Mouse (Mus musculus): ENCODE measurements around the gene Arfrp1. TPM values are rescaled to one million over a fixed set of nuclear protein-coding genes. Genes with fewer than 3 reads are reported as not detected.
A peak's percentile ranks its signal among the peaks of the same experiment; 100 is the strongest.

The Arfrp1 gene
- polyA plus RNA-seq, 1 experiment from 2014 or later, result 19.4 TPM

- no peak overlapping the region for H3K4me2 ChIP-seq (ENCODE audit: low read depth, low read length)
- WGBS (ENCODE audit: insufficient replicate concordance), result 80% methylated on average over 5 of the region's 5 CpGs
- H3K27me3 ChIP-seq (ENCODE audit: insufficient read depth, low read length), result no peaks in the 10 kb centered on the region
- DNase-seq (no peak), ATAC-seq (no peak)
- H3K4me1 ChIP-seq (ENCODE audit: insufficient read depth), result no peaks in the 10 kb centered on the region
- H3K4me3 ChIP-seq (ENCODE audit: low read depth, low read length), result no peak overlapping the region
- no peak overlapping the region for H3K9ac ChIP-seq (replicated peaks)
- H3K27ac ChIP-seq (ENCODE audit: low read depth), result no peak overlapping the region
- H3K36me3 ChIP-seq (replicated peaks; ENCODE audit: insufficient read depth, low read length), result peaks cover 34% of the 10 kb centered on the region
- H3K9me3 ChIP-seq (ENCODE audit: low read length), result no peaks in the 10 kb centered on the region
- TF ChIP-seq CTCF (IDR thresholded peaks at IDR 0.05; ENCODE audit: low read depth) (no peak), EP300 (IDR thresholded peaks at IDR 0.05; ENCODE audit: low read depth) (no peak)
Observed at GRCm38 (mm10) chr2:181380251-181380650, 15.0 kb upstream of the Arfrp1 start.

GRCm38 (mm10) chr2:181379778-181380177 is 14.6 kb upstream of the Arfrp1 start, which contains the start of gene Lime1:
Gene Lime1 (plus strand): TSS chr2:181380078.
- Histone ChIP-seq H3K27ac (ENCODE audit: low read depth) (no peak within 1 kb of the TSS), H3K4me2 (ENCODE audit: low read depth, low read length) (no peak within 1 kb of the TSS), H3K9me3 (ENCODE audit: low read length) (no peaks in the 10 kb centered on the region), H3K36me3 (replicated peaks; ENCODE audit: insufficient read depth, low read length) (peaks cover 31% of the 10 kb centered on the region), H3K27me3 (ENCODE audit: insufficient read depth, low read length) (no peaks in the 10 kb centered on the region), H3K4me3 (ENCODE audit: low read depth, low read length) (no peak within 1 kb of the TSS), H3K9ac (replicated peaks) (no peak within 1 kb of the TSS), H3K4me1 (ENCODE audit: insufficient read depth) (no peaks in the 10 kb centered on the region)
- 90% methylated on average over 12 of the region's 12 CpGs for WGBS (ENCODE audit: insufficient replicate concordance)
- TF ChIP-seq CTCF (IDR thresholded peaks at IDR 0.05; ENCODE audit: low read depth) (no peak), EP300 (IDR thresholded peaks at IDR 0.05; ENCODE audit: low read depth) (no peak)
- DNase-seq (no peak), ATAC-seq (no peak)

- DNase-seq, result no peak
- H3K9ac ChIP-seq (replicated peaks), result no peak overlapping the region
- H3K27ac ChIP-seq (ENCODE audit: low read depth), result no peak overlapping the region
- TF ChIP-seq CTCF (IDR thresholded peaks at IDR 0.05; ENCODE audit: low read depth), result no peak
- no peak for TF ChIP-seq EP300 (IDR thresholded peaks at IDR 0.05; ENCODE audit: low read depth)
- H3K4me1 ChIP-seq (ENCODE audit: insufficient read depth), result no peaks in the 10 kb centered on the region
- H3K9me3 ChIP-seq (ENCODE audit: low read length), result no peaks in the 10 kb centered on the region
- no peak overlapping the region for H3K4me2 ChIP-seq (ENCODE audit: low read depth, low read length)
- ATAC-seq, result no peak
- H3K36me3 ChIP-seq (replicated peaks; ENCODE audit: insufficient read depth, low read length), result peaks cover 30% of the 10 kb centered on the region
- whole genome bisulfite sequencing (ENCODE audit: insufficient replicate concordance), result 81% methylated on average over 5 of the region's 5 CpGs
- H3K4me3 ChIP-seq (ENCODE audit: low read depth, low read length), result no peak overlapping the region
- H3K27me3 ChIP-seq (ENCODE audit: insufficient read depth, low read length), result no peaks in the 10 kb centered on the region
Observed at GRCm38 (mm10) chr2:181378701-181379100, 13.5 kb upstream of the Arfrp1 start.

- DNase-seq (no peak), ATAC-seq (no peak)
- no peak overlapping the region for H3K4me2 ChIP-seq (ENCODE audit: low read depth, low read length)
- no peak overlapping the region for H3K4me3 ChIP-seq (ENCODE audit: low read depth, low read length)
- no peaks in the 10 kb centered on the region for H3K27me3 ChIP-seq (ENCODE audit: insufficient read depth, low read length)
- 47% methylated on average over 2 of the region's 2 CpGs for WGBS (ENCODE audit: insufficient replicate concordance)
- no peak overlapping the region for H3K27ac ChIP-seq (ENCODE audit: low read depth)
- H3K9me3 ChIP-seq (ENCODE audit: low read length), result no peaks in the 10 kb centered on the region
- no peak overlapping the region for H3K9ac ChIP-seq (replicated peaks)
- H3K4me1 ChIP-seq (ENCODE audit: insufficient read depth), result no peaks in the 10 kb centered on the region
- H3K36me3 ChIP-seq (replicated peaks; ENCODE audit: insufficient read depth, low read length), result peaks cover 21% of the 10 kb centered on the region
- TF ChIP-seq CTCF (IDR thresholded peaks at IDR 0.05; ENCODE audit: low read depth) (no peak), EP300 (IDR thresholded peaks at IDR 0.05; ENCODE audit: low read depth) (no peak)
Observed at GRCm38 (mm10) chr2:181377230-181377629, 12.0 kb upstream of the Arfrp1 start.

- DNase-seq, result no peak
- Histone ChIP-seq H3K4me2 (ENCODE audit: low read depth, low read length) (no peak overlapping the region), H3K9me3 (ENCODE audit: low read length) (no peaks in the 10 kb centered on the region), H3K36me3 (replicated peaks; ENCODE audit: insufficient read depth, low read length) (peaks cover 17% of the 10 kb centered on the region), H3K27me3 (ENCODE audit: insufficient read depth, low read length) (no peaks in the 10 kb centered on the region), H3K4me1 (ENCODE audit: insufficient read depth) (no peaks in the 10 kb centered on the region), H3K4me3 (ENCODE audit: low read depth, low read length) (no peak overlapping the region), H3K9ac (replicated peaks) (no peak overlapping the region), H3K27ac (ENCODE audit: low read depth) (no peak overlapping the region)
- TF ChIP-seq EP300 (IDR thresholded peaks at IDR 0.05; ENCODE audit: low read depth) (no peak), CTCF (IDR thresholded peaks at IDR 0.05; ENCODE audit: low read depth) (peak; percentile 71)
- WGBS (ENCODE audit: insufficient replicate concordance), result 82% methylated on average over 2 of the region's 2 CpGs
- ATAC-seq, result no peak
Observed at GRCm38 (mm10) chr2:181375787-181376186, 10.6 kb upstream of the Arfrp1 start.

- DNase-seq, result no peak
- Histone ChIP-seq H3K27me3 (ENCODE audit: insufficient read depth, low read length) (no peaks in the 10 kb centered on the region), H3K4me2 (ENCODE audit: low read depth, low read length) (no peak overlapping the region), H3K36me3 (replicated peaks; ENCODE audit: insufficient read depth, low read length) (peaks cover 11% of the 10 kb centered on the region; the same call in 1 of the 2 replicates), H3K4me1 (ENCODE audit: insufficient read depth) (peaks cover 14% of the 10 kb centered on the region), H3K9ac (replicated peaks) (no peak overlapping the region), H3K27ac (ENCODE audit: low read depth) (no peak overlapping the region), H3K4me3 (ENCODE audit: low read depth, low read length) (no peak overlapping the region), H3K9me3 (ENCODE audit: low read length) (no peaks in the 10 kb centered on the region)
- no peak for ATAC-seq
- TF ChIP-seq CTCF (IDR thresholded peaks at IDR 0.05; ENCODE audit: low read depth) (peak; percentile 18; the same call in 1 of the 2 replicates), EP300 (IDR thresholded peaks at IDR 0.05; ENCODE audit: low read depth) (no peak)
- 88% methylated on average over 5 of the region's 5 CpGs for WGBS (ENCODE audit: insufficient replicate concordance)
Observed at GRCm38 (mm10) chr2:181370001-181370400, 4.8 kb upstream of the Arfrp1 start.

GRCm38 (mm10) chr2:181365655-181366075 is 461 bp upstream of the Arfrp1 start:
- TF ChIP-seq CTCF (IDR thresholded peaks at IDR 0.05; ENCODE audit: low read depth), result no peak
- TF ChIP-seq EP300 (IDR thresholded peaks at IDR 0.05; ENCODE audit: low read depth), result no peak
- DNase-seq, result peak; percentile 50
- Histone ChIP-seq H3K27ac (ENCODE audit: low read depth) (peak overlapping the region; percentile 93), H3K9me3 (ENCODE audit: low read length) (no peaks in the 10 kb centered on the region), H3K36me3 (replicated peaks; ENCODE audit: insufficient read depth, low read length) (peaks cover 30% of the 10 kb centered on the region), H3K4me3 (ENCODE audit: low read depth, low read length) (peak overlapping the region; percentile 82), H3K4me1 (ENCODE audit: insufficient read depth) (peaks cover 19% of the 10 kb centered on the region), H3K4me2 (ENCODE audit: low read depth, low read length) (peak overlapping the region; percentile 99), H3K27me3 (ENCODE audit: insufficient read depth, low read length) (no peaks in the 10 kb centered on the region), H3K9ac (replicated peaks) (peak overlapping the region; percentile 81)
- peak; percentile 70 for ATAC-seq
- 0% methylated on average over 20 of the region's 20 CpGs for WGBS (ENCODE audit: insufficient replicate concordance)
